Mouse (Mus musculus): ENCODE results near the gene Asic2. TPM values are rescaled to one million over a fixed set of nuclear protein-coding genes. Genes with fewer than 3 reads are reported as not detected.
A peak's percentile ranks its signal among the peaks of the same experiment; 100 is the strongest.

The Asic2 gene
- total RNA-seq, 2 experiments from 2014 or later: 55.9 to 61.9 TPM

DNA sequence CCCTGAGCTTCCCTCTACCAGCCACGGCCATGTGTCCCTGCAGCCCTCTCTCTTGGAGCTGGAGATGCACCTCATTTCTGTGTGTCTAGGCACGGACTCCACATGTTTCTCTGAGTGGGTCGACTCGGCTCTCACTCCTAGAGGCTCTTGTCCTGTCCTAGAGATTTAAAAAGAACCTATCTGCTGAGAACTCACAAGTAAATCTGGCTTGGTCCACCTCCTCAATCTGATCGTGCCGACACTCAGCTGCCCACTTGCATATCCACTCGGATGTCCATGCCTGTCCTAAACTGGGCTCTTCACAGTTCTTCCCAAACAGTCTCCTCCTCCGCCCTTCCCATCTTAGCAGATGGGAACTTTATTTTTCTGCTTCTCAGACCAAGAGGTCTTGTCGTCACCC lies 908.7 kb downstream of the Asic2 start:
- no peak for DNase-seq (ENCODE audit: low spot score in 2 of 2)

DNA sequence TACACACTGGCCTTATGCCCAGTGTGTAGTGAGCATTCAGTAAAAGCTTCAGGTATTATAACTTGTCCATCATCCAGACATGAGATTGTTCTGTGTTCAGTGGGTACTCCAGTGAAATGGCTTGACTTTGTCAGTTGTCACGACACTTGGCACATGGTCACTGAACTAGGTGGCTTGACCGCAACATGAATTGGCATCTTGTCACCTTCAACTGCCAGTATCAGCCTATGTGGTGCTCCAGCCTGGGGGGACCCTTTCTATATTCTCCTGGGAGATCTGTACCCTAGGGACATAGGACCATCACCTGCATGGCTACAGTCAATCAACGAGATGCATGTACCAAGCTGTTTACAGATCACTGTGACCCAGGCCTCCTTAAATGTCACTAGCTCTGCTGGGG lies 910.8 kb downstream of the Asic2 start:
- DNase-seq (ENCODE audit: low spot score in 2 of 2): no peak

DNA sequence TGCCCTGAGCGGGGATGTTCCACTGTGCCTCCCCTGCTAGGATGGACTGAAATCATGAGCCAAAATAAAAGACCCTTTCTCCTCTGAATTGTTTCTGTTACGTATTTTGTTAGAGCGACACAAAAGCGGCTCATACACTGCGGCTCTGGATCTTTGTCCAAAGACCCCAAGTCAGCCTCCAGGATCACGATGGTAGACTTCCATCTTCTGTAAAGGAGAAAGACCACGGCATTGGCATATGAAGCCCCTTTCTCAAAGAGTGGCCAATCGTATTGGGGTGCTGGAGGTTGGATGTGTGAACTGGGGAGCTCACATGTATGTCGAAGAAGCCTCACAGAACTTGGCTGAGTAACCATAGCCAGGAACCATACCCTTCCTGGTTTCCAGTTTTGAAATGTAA lies 911.5 kb downstream of the Asic2 start:
- no peak for DNase-seq (ENCODE audit: low spot score in 2 of 2)

DNA sequence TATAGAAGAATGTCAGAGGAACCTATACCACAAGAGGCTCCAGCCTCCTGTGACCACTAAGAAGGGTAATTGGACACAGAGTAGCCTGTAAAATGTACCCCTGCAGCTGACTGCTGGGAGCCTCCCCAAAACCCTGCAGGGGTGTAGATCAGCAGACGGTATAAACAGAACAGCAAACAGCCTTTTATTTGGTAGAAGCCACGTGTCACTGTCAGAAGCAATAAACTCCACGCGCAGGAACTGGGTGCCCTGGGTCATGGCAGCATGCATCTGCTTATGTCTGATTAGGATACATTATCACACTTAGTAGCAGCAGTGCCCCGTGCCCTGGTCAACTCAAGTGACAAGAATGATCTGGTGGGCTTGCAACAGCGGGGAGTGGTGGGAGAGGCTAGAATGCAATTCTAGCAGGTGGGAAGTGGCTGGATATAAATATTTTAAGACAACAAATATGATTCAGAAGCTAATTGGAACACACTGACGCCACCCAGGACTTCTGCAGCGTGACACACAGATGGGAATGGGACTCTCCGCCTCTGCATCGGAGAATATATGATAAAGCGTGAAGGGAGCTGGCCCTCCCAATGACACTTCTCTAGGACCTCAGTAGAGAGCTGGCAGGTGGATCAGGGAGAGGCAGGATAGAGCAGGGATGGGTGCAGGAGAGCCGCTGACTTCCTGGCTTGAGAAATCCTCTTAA lies 912.7 kb downstream of the Asic2 start:
- DNase-seq (ENCODE audit: low spot score in 2 of 2): peak in 1 of 2 experiments; percentile 51

DNA sequence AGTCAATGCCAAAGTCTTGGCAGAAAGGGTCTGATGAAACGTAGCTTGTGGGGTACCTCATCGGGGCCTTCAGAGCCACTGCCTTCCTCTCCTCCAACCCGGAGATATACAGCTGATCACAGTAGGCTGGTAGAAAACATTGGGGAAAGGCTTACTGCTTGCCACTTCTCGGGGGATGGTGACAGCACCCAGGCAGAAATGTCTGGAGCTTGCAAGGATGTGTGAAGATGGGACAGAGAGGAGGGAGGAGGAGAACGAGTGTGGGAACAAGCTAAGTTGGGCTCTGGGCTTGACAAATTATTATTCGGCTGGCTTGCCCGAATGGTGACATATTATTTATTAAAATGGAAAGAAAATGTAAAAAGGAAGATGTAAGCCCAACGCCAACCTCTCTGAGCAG lies 914.4 kb downstream of the Asic2 start:
- peak in 1 of 2 experiments; percentile 20 for DNase-seq (ENCODE audit: low spot score in 2 of 2)

DNA sequence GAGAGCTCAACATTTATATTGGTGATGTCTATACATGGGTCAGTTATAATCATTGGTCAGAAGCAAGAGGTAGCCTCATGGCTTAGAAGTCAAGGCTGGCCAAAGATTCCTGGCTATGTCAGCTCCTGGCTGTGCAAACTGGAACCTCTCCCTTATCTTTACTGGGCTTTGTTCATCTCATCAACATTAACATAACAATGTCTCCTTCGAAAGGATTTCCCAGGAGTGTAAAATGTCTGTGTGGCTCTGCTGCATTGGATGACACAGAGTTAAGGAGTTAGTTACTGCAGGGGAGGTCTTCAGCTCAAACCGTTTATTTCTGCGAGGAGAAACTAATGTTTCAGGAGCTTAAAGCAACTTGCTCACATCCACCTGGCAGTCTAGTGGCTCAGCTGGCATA lies 926.6 kb downstream of the Asic2 start:
- no peak for DNase-seq (ENCODE audit: low spot score in 2 of 2)

DNA sequence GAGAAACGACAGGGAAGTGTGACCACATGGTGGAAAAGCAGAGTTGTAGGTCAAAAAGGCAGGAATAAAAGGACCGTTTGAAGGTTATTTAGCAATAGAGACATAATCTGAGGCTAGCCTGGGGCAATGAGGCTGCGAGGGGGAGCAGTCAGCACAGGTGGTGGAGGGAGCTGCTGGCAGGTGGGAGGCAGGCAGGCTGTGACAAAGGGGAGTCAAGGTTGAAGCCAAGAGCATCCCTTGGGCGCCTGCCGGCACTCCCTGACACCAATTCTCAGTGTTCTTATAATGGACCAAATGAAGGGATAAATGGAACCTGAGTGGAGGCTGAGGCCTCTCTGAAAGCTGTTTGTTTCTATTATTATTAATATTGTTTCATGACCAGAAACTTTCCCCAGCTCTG lies 928.3 kb downstream of the Asic2 start:
- DNase-seq (ENCODE audit: low spot score in 2 of 2): no peak

DNA sequence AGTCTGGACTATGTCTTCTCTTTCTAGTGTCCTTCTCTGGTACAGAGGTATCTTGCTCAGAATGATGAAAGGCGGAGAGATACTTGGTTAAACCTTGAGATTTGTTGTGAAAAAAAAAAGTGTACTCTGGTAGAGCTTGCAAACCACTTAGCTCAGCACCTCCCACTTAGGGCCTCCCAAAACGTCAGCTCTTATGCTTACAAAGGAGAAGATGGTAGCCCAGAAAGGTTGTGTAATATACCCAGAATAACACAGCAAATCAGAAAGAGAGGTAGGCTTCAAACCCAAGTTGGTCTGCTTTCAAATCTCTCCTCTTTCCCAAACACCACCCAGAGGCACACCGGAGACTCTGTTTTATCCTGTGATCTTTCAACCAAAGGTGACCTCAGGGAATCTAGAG lies 936.1 kb downstream of the Asic2 start:
- no peak for DNase-seq (ENCODE audit: low spot score in 2 of 2)

DNA sequence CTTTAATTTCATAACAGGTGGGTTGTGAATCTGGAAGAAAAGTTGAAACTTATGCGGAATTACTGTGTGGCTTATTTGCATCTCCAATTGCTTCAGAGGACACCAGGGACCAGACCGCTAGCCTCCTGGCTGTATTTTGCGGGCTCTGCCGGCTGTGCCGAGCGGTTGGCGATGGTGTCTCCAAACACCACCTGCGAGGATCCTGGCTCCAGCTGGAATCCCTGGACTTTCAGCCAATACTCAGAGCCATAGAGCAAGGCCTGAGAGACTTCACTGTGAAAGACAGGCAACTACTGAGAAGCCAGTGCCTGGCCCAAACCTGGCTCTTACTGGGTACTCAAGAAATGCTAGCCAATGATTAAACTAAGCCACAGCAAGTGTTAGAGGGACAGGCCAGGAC lies 953.5 kb downstream of the Asic2 start:
- no peak for DNase-seq (ENCODE audit: low spot score in 2 of 2)

DNA sequence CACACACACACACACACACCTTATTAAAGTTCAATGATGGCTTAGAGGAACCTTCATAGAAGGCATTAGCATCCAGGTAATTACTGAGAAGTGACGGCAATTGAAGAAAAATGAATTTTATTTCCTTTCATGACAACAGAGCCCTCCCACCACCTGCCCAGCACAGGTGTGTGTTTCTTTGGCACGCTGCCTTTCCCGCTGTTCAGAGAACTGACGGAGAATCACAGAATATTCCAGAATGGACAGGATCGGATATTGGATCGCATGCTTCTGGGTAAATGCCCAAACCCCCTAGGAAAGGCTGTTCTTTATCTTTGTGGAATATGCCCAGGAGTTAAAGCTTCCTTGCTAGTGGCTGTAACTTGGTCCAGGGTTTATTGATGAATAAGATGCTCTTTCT lies 954.8 kb downstream of the Asic2 start:
- DNase-seq (ENCODE audit: low spot score in 2 of 2): no peak

DNA sequence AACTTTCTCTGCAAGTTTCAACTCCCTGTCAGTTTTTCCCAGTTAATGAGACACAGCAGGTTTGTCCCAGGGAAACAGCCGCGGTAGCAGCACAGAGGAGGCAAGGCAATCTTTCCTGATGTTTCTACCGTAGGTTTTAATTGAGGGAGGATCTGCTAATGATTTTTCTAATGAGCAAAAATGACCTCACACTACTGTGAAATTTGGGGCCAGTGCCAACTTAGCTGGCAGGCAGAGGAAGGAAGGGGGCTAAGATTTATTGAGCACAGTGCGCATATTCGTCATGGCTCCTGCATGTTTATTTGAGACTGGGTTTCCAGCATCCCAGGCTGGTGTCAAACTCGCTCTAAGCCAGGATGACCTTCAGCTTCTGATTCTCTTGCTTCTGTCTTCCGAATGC lies 957.5 kb downstream of the Asic2 start:
- DNase-seq (ENCODE audit: low spot score in 2 of 2): no peak

DNA sequence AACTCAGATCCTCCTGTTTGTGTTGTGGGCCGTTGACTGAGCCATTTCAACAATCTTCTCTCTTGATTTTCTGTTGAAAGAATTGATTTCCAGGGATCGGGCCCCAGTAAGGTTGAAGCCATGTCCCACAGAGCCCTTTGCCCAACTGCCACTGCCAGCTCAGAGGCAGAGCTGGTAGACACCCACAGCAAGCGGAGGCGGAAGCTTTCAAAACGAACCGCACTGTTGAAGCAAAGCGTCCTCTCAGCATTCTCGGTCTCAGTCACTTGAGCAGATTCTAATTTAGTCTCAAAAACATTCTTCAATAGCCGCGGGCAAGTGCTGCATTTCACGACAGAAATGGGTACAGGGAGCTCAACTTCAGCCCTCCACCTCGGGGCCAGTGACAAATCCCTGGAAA lies 958.9 kb downstream of the Asic2 start:
- peak; percentile 15 to 38 for DNase-seq (ENCODE audit: low spot score in 2 of 2)

DNA sequence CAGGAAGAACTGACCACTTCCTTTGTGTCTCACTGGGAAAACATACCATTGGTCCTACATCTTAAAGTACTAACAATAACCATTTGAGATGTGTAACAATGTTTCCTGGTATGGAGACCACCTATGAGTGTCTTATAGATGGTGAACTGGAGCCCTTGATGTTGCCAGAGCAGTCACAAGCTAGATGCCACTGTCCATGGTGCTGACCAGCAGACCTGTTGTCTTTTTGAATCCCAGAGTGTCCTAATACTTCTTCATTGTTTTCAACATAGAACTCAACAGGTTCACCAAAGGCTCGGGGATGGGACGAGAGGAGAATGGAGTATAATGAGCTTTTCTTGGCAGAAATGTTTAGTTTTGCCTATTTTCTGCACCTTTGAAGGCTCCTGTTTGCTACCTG lies 962.4 kb downstream of the Asic2 start:
- no peak for DNase-seq (ENCODE audit: low spot score in 2 of 2)

DNA sequence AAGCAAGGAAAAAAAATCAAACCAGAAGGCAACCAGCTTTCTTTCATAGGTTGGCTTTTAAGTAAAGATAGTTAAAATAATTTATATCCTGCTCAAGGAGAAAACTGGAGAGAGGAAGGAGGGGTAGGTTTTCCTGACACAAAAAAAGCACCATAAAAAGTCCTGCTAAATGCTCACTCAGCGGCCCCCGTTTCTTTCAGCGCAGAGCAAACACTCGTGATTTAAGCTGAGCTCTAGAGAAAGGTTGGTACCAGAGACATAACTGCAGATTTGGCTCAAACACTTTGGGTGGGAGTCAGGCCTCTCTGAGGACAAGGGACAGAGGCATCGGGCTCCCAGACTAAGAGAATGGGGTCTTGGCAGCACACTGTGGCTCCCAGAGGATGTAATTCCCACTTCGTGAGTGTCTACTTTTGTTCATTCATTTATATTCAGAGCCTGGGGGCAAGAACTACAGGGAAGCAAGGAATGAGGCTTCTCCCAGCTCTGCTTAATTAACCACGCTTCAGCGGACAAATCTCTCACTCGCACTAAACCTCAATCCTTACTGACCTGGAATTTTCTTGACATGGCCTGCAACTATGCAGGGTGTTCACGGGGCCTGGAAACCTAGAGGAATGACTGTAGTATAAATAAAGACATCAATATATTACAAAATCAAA lies 965.4 kb downstream of the Asic2 start:
- DNase-seq (ENCODE audit: low spot score in 2 of 2): no peak

DNA sequence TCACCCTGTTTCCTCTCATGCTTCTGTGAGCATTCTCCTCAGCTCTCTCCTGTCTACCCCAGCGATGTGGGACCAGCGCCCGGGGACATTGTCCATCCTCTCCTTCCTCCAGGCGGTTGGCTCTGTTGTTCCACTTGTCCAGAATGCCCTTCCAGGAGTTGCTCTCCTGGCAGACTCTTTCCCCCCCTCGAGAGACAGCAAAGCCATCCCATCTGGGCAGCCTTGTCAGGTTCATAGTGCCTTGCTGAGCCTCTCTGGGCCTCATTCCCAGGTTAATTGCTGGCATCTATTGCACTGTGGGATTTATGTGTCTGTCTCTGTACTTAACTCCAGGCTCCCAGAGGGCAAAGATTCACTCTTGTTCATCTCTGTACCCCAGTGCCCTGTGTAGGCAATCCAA lies 972.6 kb downstream of the Asic2 start:
- DNase-seq (ENCODE audit: low spot score in 2 of 2): no peak

DNA sequence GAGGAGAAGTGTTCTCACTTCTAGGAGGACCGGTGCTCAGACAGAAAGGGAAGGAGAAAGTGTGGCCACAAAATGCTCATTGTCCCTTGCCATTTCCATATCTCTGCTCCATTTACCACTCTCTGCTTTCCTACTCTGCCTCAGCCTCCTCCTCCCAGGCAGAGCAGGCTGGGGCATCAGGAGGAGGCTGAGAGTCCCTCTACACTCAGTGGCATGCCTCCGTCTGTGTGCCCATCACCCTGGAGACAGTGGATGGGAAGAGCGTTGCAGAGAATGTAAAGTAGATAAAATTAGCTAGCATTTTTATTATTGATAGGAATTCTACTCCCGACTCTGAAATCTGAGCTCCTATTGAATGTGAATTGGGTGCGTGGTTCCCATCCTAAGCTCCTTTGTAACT lies 984.7 kb downstream of the Asic2 start:
- no peak for DNase-seq (ENCODE audit: low spot score in 2 of 2)

DNA sequence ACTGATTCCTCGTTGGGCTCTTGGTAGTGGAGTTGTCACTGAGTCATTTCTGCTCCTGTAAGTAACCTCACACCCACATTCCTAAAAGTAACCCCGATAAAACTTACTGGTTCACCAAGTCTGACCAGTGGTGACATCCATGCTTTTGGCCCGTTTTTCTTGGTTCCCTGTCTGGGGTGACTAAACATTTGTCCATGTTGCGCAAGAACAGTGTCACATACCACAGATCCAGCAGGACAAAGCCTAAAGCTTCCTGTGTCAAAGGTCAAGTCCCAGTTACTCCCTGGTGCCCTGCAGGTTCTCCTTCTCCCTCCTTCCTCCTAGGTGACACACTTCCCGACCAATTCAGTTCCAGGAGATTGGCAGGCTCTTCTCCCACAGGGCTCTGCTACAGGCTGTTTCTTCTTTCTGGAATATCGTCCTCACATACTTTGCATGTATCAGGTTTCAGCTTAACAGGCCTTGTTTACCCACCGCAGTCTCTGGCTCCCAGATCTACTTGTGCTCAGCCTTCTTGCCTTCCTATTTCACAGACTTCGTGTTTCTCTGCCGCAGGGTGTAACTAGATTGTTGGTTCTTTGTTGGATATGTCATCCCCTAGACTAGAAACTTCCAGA lies 991.9 kb downstream of the Asic2 start:
- no peak for DNase-seq (ENCODE audit: low spot score in 2 of 2)

DNA sequence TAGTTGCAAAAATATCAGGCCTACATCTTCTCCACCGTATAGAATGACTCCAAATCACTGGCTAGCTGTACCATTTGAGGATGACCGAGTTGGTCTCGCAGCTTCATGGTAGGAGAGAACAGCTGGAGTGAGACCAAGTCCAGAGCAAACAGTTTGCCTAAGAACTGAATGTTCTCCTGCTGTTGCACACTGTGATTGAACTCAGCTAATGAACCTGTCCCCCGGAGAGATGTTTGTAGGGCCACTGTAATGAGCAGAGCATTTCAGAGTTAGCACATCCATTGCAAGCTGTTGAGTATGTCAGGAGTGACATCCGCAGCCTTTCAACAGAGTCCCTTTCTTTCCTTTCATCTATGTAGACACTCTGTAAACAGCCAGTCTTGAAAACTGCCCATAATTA lies 993.6 kb downstream of the Asic2 start:
- DNase-seq (ENCODE audit: low spot score in 2 of 2): peak in 1 of 2 experiments; percentile 45

DNA sequence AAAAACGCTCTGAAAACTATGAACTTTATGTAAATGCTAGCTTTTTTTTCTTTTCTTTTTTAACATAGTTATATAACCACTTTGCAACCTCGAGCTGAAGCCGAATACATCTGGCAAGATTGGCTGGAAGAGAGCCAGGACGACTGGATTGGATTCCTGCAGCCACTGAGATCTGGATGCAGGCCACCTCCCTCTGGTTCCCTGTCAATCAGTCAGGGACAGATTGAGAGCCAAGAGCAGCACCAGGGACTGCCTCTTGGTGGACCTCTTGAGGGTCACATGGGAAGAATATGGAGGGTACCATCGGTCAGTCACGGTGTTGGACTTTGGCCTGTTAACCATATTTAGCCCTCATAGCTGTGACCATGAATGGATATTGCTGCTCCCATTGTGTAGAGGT lies 994.3 kb downstream of the Asic2 start:
- DNase-seq (ENCODE audit: low spot score in 2 of 2): peak; percentile 56 to 77

DNA sequence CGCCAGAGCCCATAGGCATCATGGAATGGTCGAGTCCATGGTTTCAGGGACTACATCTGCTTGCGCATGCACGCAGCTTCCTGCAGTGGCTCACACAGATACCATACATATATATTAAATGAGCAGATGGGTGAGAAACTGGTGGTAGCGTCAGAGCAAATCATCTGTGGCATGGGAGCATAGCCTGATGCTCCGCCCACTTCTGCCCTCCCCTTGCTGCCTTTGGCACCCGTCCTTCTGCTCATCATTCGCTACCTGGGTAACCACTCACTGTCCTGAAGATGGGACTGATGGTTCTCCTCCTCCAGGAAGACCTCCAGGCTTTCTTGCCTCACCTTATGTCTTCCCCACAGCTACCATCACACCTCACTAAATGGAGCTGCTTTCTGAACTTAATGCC lies 995.0 kb downstream of the Asic2 start:
- no peak for DNase-seq (ENCODE audit: low spot score in 2 of 2)

DNA sequence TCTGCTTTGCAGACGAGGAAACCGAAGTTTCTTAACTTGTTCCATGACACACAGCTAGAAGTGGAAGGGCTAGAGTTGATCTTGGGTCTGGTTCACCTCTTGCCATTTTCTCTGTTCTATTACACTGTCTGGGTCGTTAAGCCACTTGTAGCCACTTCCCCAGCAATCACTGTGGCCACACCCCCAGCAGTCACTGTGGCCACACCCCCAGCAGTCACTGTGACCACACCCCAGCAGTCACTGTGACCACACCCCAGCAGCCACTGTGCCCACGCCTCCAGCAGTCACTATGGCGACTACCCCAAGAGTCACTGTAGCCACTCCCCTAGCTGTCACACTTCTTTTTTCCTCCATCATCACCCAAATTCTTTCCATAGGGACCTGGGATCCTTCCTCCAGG lies 1000.7 kb downstream of the Asic2 start:
- DNase-seq (ENCODE audit: low spot score in 2 of 2): no peak

DNA sequence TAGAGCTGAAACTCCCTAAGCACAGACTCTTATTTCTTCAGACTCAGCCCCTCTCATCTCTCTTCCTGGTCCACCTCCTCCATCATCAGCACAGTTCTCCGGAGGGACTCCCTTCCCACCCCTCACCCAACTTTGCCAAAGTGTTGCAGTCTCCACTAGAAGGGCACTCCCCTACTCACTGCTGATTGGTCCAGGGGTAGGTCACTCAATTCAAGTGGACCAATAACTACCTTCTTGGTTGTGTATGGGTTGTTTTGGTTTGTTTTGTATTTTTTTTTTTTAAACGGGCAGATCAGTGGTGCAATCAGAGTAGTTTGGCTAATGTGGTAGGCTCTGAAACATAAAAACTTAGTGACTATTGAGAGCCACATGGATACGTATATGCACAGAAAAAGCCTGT lies 1002.2 kb downstream of the Asic2 start:
- DNase-seq (ENCODE audit: low spot score in 2 of 2): no peak

DNA sequence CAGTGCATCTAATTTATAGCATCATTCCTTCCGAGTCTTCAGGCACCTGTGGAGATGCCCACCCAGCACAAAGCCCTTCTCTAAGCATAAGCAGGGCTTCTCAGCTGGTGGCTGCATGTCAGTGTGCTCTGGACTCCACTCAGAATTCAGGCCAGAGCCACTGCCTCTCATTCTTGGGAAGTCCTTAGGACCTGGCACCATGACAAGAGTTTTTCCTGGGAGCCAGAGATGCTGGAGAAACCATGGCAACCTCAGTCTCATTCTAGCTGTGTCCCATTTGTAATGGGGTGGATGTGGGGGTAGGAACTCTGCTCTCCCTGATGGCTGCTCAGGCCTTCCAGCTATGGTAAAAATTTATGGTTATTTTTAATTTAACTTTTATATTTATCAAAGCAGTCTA lies 1006.9 kb downstream of the Asic2 start:
- DNase-seq (ENCODE audit: low spot score in 2 of 2): peak; percentile 40 to 72
